Comparison of ENCODE assay signal across 31 mouse cellular contexts in genomic region chr16:91418531-91418930, GRCm38 (mm10). TPM values are rescaled to one million over a fixed set of nuclear protein-coding genes. Genes with fewer than 3 reads are reported as not detected.
"Had no signal": no experiment of that assay in that cellular context is flagged by ENCODE, and none has a peak within 500 bp of the region (broad histone marks: within the 10 kb centered on the region; RNA-seq: fewer than 3 reads in every experiment).

No protein-coding gene starts in this region.

- H3K9ac ChIP-seq: liver, embryonic 14.5 days; lung, embryonic 15.5 days; stomach, embryonic 15.5 days had no signal

- ATAC-seq: hindbrain, postnatal 0 days; inflammation-experienced regulatory T-cells, adult 6 months; intestine, embryonic 16.5 days had no signal

- H3K4me2 ChIP-seq: lung, embryonic 15.5 days; midbrain, embryonic 11.5 days; stomach, embryonic 15.5 days had no signal

- DNase-seq: layer of hippocampus, adult 9-11 months; lung, adult 18-20 months; lung, postnatal 10 days; lung, postnatal 36 days; midbrain, embryonic 14.5 days; retina, postnatal 1 day; right cerebral cortex, postnatal 25 days; spleen, adult 18-20 months; thymus, postnatal 25 days had no signal

- H3K27me3 ChIP-seq: lung, embryonic 15.5 days; stomach, embryonic 15.5 days had no signal

- H3K9me3 ChIP-seq: lung, embryonic 15.5 days; stomach, embryonic 15.5 days had no signal

- H3K27ac ChIP-seq: hindbrain, postnatal 0 days; kidney, postnatal 0 days; layer of hippocampus, adult 2 months; liver, embryonic 14.5 days; lung, embryonic 15.5 days; stomach, embryonic 15.5 days had no signal

- H3K4me3 ChIP-seq: layer of hippocampus, adult 2 months; lung, embryonic 15.5 days; stomach, embryonic 15.5 days had no signal

- H3K4me1 ChIP-seq: lung, embryonic 15.5 days; stomach, embryonic 15.5 days had no signal

RNA-seq across cellular contexts. Expression of gene Gm21970, which starts 27.0 kb away (rescaled TPM):
- total RNA-seq: hindbrain, postnatal 0 days; layer of hippocampus, adult 2 months; layer of hippocampus, postnatal 25 days; left cerebral cortex, adult 18-20 months; left cerebral cortex, postnatal 25 days; megakaryocyte progenitor cell, adult 5-6 weeks; megakaryocyte-erythroid progenitor cell, adult 5-6 weeks; midbrain, postnatal 0 days had no signal
- polyA plus RNA-seq: hindbrain, postnatal 0 days; intestine, embryonic 16.5 days; kidney, postnatal 0 days; large intestine, adult 2 months; limb, embryonic 11.5 days; limb, embryonic 14.5 days; liver, adult 2 months; lung, embryonic 15.5 days; midbrain, embryonic 11.5 days; midbrain, embryonic 14.5 days; midbrain, postnatal 0 days; neural tube, embryonic 11.5 days; neural tube, embryonic 14.5 days; stomach, embryonic 15.5 days; thymus, postnatal 0 days had no signal
